Mouse (Mus musculus): ENCODE results near the gene Zc3h6. TPM values are rescaled to one million over a fixed set of nuclear protein-coding genes. Genes with fewer than 3 reads are reported as not detected.

Zc3h6 gene
- total RNA-seq, 4 experiments from 2014 or later = 18.4 to 22.0 (median 19.5) TPM

GRCm38 (mm10) chr2:129024820-129025219 lies 57.6 kb downstream of the Zc3h6 start:
- no peak for DNase-seq (ENCODE audit: low spot score in 2 of 2)

- DNase-seq (ENCODE audit: low spot score in 2 of 2) = no peak
These were observed 68.2 kb downstream of the Zc3h6 start for GRCm38 (mm10) chr2:129035381-129035780.

- DNase-seq (ENCODE audit: low spot score in 2 of 2) = no peak
These were observed 71.3 kb downstream of the Zc3h6 start for GRCm38 (mm10) chr2:129038426-129038936.

DNA sequence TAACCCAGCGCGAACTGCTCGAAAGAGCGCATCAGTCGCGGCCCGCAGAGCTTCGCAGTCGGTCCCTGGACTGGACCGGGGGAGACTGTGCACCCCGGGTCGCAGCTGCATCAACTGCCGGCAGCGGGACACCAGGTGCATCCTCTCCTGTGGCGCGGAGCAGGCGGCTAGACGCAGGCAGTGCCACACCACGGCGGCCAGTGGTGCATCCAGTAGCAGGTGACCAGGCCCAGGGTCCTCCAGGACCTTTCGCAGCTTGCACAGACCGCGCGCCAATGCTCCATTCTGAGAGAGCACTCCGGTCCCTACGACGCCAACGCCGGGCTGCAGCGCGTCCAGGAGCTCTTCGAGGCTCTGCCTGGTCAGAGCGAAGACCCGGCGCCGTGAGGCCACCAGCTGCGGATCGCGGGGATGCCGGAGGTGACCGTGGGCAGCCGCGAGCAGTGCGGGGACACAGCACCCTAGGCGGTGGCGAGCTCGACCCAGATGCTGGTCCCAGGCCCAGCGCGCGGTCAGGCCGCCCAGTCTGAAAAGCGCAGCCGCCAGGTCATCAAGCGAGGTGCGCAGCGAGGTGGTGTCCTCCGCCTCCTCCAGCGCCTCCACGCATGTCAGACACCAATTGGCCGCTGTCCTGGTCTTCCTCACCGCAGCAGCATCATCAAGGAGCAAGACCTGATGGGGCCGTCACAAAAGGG lies 71.9 kb downstream of the Zc3h6 start:
- DNase-seq (ENCODE audit: low spot score in 2 of 2) = no peak

- DNase-seq (ENCODE audit: low spot score in 2 of 2) = no peak
These were observed 73.4 kb downstream of the Zc3h6 start for GRCm38 (mm10) chr2:129040567-129040966.

DNA sequence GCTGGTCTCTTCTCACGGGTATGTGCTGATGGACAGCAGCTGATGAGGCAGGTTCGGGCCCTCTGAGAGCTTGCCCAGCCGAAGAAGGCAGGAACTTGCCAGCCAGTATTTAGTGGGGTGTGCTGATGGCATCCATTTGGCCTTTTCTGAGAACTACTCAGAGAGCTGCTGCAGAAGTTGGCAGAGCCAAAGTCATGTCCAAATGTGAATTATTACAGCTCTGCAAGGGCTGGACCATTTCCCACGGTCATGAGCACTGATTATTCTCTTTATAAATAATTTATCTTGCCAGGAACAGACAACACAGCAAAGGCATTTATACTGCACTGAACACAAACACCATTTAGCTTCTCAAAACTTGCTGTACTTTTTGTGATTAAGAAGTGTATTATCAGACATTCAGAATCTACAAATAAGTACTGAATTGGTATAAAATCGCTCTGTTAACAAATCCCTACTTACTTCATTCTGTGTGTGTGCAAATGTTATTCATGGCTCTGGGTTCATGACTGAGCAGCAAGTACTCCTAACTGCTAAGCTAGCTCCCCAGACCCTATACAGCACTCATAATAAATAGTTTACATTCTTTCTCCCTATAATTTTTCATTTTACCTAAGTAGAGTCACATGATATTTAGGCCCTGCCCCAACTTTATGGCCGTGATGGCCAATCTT lies 79.1 kb downstream of the Zc3h6 start:
- no peak for DNase-seq (ENCODE audit: low spot score in 2 of 2)

GRCm38 (mm10) chr2:129046846-129047196 lies 79.6 kb downstream of the Zc3h6 start:
- DNase-seq (ENCODE audit: low spot score in 2 of 2) = no peak

- DNase-seq (ENCODE audit: low spot score in 2 of 2) = no peak
These were observed 80.6 kb downstream of the Zc3h6 start, which contains the start of gene Vinac1 for GRCm38 (mm10) chr2:129047811-129048210. Vinac1 (minus strand) TSS chr2:129048172.

- DNase-seq (ENCODE audit: low spot score in 2 of 2) = no peak
These were observed 85.3 kb downstream of the Zc3h6 start for GRCm38 (mm10) chr2:129052451-129052983.

DNA sequence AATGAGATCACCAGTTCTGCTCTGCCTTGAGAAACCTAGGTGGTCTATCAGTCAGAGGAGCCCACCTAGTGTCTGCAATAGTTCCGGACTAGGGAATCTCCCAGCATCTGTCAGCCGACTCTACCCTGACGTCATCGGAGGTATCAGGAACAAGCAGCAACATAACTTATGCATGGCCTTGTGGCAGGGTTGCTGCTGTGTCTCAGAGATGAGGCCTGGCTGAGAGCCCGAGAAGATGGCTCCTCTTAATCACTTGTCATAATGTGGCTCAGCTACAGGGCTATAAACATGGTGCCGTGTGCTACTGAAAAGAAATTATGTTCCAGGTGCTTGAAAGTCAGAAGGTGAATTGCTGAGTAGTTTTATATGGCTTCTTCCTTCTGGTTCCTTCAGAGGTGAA lies 88.5 kb downstream of the Zc3h6 start:
- DNase-seq (ENCODE audit: low spot score in 2 of 2) = no peak

- DNase-seq (ENCODE audit: low spot score in 2 of 2) = no peak
These were observed 89.4 kb downstream of the Zc3h6 start for GRCm38 (mm10) chr2:129056597-129056996.

DNA sequence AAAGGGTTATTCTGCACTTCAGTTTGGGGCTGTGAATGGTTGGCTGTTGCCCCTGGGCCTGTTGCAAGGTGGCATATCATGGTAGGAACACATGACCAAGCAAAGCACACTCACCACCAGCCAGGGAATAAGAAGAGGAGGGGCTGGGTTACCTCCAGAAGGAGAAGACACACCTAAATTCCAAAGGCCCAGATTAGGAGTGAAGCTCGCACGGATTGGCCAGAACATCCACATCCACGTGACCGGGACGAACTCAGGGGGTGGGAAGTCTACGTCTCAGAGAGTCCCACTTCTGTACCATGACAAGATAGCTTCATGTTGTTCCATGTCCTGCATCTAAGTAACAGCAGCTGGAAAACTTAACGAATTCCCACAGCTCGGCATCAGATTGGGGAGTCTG lies 90.1 kb downstream of the Zc3h6 start:
- no peak for DNase-seq (ENCODE audit: low spot score in 2 of 2)

DNA sequence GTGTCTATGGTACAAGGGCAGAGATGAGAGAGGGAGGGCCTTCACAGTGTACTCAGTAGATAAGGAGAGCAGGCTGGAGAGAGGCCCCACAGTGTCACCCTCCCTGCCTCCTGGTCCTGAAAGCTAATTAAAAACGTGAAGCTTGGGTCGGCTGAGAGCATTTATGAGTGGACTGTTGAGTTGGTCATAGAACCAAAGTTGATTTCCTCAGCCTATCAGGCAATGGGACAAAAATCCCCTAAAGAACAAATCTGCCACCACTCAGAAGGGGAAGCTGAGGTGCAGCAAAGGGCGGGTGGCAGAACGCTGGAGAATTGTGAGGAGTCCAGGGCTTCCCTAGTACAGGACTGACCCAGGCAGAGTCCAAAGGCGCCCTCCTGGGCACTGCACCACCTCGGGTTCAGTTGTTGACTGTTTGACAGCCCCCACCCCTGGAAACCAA lies 90.7 kb downstream of the Zc3h6 start:
- no peak for DNase-seq (ENCODE audit: low spot score in 2 of 2)

- DNase-seq (ENCODE audit: low spot score in 2 of 2) = no peak
These were observed 94.4 kb downstream of the Zc3h6 start for GRCm38 (mm10) chr2:129061456-129062059.

DNA sequence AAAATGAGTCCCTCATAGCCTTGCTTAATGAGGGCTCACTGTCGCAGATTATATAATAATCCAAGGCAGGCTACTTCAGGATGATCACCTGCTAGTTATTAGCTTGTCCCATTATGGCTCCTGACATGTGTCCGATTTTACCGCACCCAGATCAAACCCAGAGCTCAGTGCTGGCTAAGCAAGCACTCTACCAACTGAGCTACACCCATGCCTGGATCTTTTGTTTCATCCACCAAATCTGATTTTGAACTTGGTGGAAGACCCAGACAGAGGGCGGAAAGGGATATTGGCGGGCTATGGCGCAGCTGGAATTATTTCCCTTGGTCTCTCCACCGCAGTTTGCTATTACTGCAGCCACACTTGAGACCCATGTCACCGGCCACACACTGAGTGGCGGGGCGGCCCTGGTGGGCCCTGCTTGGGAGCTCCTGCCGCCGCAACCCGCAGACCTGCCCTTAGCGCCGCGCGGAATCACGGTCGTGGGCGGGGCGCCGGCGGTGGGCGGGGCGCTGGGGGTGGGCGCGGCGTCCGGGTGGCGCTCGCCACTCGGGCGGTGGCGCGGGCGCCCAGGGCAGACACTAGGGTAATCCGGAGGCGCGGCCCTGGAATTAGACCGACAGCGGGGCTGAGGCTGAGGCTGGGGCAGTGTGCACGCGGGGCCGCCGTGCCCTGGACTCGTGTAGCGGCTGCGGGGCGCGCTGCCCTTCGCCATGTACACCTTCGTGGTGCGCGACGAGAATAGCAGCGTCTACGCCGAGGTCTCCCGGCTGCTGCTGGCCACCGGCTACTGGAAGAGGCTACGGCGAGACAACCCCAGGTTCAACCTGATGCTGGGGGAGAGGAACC lies 98.5 kb downstream of the Zc3h6 start, which contains the start of gene Ttl:
Ttl (plus strand) TSS at position 506 of the 846 bp plus-strand sequence.
- DNase-seq (ENCODE audit: low spot score in 2 of 2) = peak; percentile 45 to 65

GRCm38 (mm10) chr2:129066326-129066725 lies 99.1 kb downstream of the Zc3h6 start:
- peak; percentile 52 to 54 for DNase-seq (ENCODE audit: low spot score in 2 of 2)

Small RNAs within 50 kb of the gene (microRNA-seq; reads per million reads assigned to microRNA genes)
- gene Gm22859 = 0 reads per million in 2 experiments

Other genes with a start within 250 kb of the Zc3h6 start
- gene Tmem87b, start 149.3 kb upstream of the Zc3h6 start, total RNA-seq (2022) = 10 to 100 TPM; 32.2 to 36.9 (median 32.9) TPM
- 1 to 10 TPM; 1.7 to 3.0 (median 2.5) TPM for gene Fbln7, start 104.4 kb upstream of the Zc3h6 start, total RNA-seq (2022)
- gene Zc3h8, start 23.3 kb upstream of the Zc3h6 start, total RNA-seq (2022) = 1 to 10 TPM; 3.9 to 7.5 (median 6.1) TPM
- gene Gm10762, start 323 bp downstream of the Zc3h6 start, total RNA-seq (2022) = 1 to 10 TPM; 3.3 to 5.3 (median 4.6) TPM
- gene Vinac1, start 80.8 kb downstream of the Zc3h6 start, total RNA-seq (2022) = under 1 TPM; 0.21 to 0.36 (median 0.22) TPM
- gene Ttl, start 98.5 kb downstream of the Zc3h6 start, total RNA-seq (2022) = 10 to 100 TPM; 61.6 to 69.8 (median 63.3) TPM
- 10 to 100 TPM; 19.8 to 25.0 (median 21.5) TPM for gene Polr1b, start 133.6 kb downstream of the Zc3h6 start, total RNA-seq (2022)
- gene Chchd5, start 162.3 kb downstream of the Zc3h6 start, total RNA-seq (2022) = 10 to 100 TPM; 11.2 to 13.0 (median 12.0) TPM
- gene Slc20a1, start 231.4 kb downstream of the Zc3h6 start, total RNA-seq (2022) = 100 to 1,000 TPM; 136 to 167 (median 155) TPM

Measured in left cerebral cortex, adult 8-10 months (tissue).